Mouse (Mus musculus): ENCODE measurements around the gene Nktr.

- TF ChIP-seq CTCF (IDR thresholded peaks at IDR 0.05; ENCODE audit: control insufficient read depth, insufficient read depth, insufficient read length) (no peak), MYOG (IDR thresholded peaks at IDR 0.05; ENCODE audit: control insufficient read depth, extremely low read depth, insufficient read length) (no peak), MAX (IDR thresholded peaks at IDR 0.05) (no peak), USF1 (IDR thresholded peaks at IDR 0.05; ENCODE audit: low read depth) (no peak), MYOD1 (IDR thresholded peaks at IDR 0.05; ENCODE audit: control insufficient read depth, insufficient read length, low read depth) (no peak)
These were observed 38.5 kb downstream of the Nktr start for GRCm38 (mm10) chr9:121757432-121757831.
